Mouse (Mus musculus): ENCODE data around the gene Crybb2. TPM values are rescaled to one million over a fixed set of nuclear protein-coding genes. Genes with fewer than 3 reads are reported as not detected.

Crybb2 gene
- polyA plus RNA-seq, 1 experiment from 2014 or later = not detected

- Histone ChIP-seq H3K27ac (replicated peaks in 1 of 2; ENCODE audit: control insufficient read depth in 1 of 2, insufficient read depth in 1 of 2, low read depth in 2 of 2, low read length in 2 of 2) (peak overlapping the region in 1 of 2 experiments; percentile 55; a peak in 2 of 4 replicates), H3K4me2 (ENCODE audit: low read length) (peak overlapping the region; percentile 78), H3K27me3 (ENCODE audit: control insufficient read depth, insufficient read depth, low read length) (no peaks in the 10 kb centered on the region), H3K9ac (ENCODE audit: low read length) (peak overlapping the region; percentile 80), H3K36me3 (ENCODE audit: control insufficient read depth, insufficient read depth, low read length) (no peaks in the 10 kb centered on the region), H3K9me3 (ENCODE audit: control insufficient read depth, low read length) (no peaks in the 10 kb centered on the region), H3K4me1 (ENCODE audit: control insufficient read depth in 2 of 2, insufficient read depth in 2 of 2, low read length in 2 of 2) (peaks cover 19 to 38% of the 10 kb centered on the region in 2 experiments), H3K4me3 (ENCODE audit: control insufficient read depth in 1 of 2, insufficient read depth in 1 of 2, low read depth in 1 of 2, low read length in 2 of 2) (peak overlapping the region; percentile 60 to 82)
- WGBS = under 1% methylated on average over 14 of the region's 14 CpGs
- ATAC-seq (ENCODE audit: insufficient number of reproducible peaks, insufficient read depth, low FRiP score, low read depth) = peak; percentile 52
Measured at GRCm38 (mm10) chr5:113014808-113015235, 55.1 kb downstream of the Crybb2 start.

DNA sequence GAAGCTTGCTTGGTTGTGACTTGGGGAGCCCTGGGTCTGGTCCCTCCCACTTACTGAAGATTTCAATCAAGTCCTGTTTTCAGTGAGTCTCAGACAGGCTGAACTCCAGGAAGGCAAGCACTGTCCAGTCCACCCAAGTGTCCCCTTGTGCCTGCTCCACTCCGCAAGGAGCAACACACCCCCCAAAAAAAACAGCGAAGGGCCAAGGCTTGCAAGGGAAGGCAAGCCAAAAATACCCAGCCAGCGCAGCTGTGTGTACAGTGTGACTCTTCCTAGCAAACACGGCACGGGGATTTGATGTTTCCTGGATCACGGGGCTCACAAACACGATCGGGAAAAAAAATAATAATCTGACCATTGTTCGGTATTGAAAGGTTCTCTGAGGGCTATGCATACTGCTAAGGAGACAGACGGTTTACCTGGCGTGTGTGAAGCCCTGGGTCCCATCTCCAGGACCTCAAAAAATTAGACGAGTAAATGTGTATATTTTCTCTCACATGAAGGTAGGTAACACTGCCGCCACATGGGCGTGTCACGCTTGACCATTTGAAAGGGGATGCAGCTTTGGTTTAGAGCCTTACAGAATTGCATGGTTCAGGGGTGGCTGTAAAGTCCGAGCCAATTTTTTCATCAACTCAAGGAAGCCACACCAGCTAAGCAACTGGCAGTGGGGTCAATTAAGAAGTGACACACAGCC, 55.7 kb downstream of the Crybb2 start:
- no peaks in the 10 kb centered on the region for H3K36me3 ChIP-seq (ENCODE audit: control insufficient read depth, insufficient read depth, low read length)
- peak overlapping the region; percentile 60 to 82 for H3K4me3 ChIP-seq (ENCODE audit: control insufficient read depth in 1 of 2, insufficient read depth in 1 of 2, low read depth in 1 of 2, low read length in 2 of 2)
- H3K9ac ChIP-seq (ENCODE audit: low read length) = peak overlapping the region; percentile 80
- H3K4me2 ChIP-seq (ENCODE audit: low read length) = peak overlapping the region; percentile 78
- H3K4me1 ChIP-seq (ENCODE audit: control insufficient read depth in 2 of 2, insufficient read depth in 2 of 2, low read length in 2 of 2) = peaks cover 25 to 44% of the 10 kb centered on the region in 2 experiments
- H3K9me3 ChIP-seq (ENCODE audit: control insufficient read depth, low read length) = no peaks in the 10 kb centered on the region
- WGBS = 42% methylated on average over 16 of the region's 16 CpGs
- no peaks in the 10 kb centered on the region for H3K27me3 ChIP-seq (ENCODE audit: control insufficient read depth, insufficient read depth, low read length)
- peak overlapping the region in 1 of 2 experiments; percentile 55; a peak in 2 of 4 replicates for H3K27ac ChIP-seq (replicated peaks in 1 of 2; ENCODE audit: control insufficient read depth in 1 of 2, insufficient read depth in 1 of 2, low read depth in 2 of 2, low read length in 2 of 2)
- no peak for ATAC-seq (ENCODE audit: insufficient number of reproducible peaks, insufficient read depth, low FRiP score, low read depth)

DNA sequence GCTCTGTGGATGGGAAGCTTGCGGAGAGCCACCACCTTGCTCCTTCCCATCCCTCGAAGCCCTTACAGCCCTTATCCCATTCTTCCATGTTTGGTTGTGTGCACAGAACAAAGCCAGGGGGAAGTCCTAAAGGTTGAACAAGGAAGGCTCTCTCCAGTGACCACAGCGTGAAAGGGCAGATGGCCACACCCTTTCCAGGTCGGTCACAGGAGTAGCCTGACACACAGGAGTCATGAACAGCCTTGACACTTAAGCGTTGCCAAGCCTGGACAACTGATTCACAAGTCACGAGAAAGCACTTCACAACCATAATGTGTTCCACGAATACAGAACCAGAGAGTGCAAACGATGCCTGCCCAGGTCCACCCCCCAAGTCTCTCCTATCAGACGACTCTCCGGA, 58.0 kb downstream of the Crybb2 start:
- H3K27ac ChIP-seq (replicated peaks in 1 of 2; ENCODE audit: control insufficient read depth in 1 of 2, insufficient read depth in 1 of 2, low read depth in 2 of 2, low read length in 2 of 2) = no peak overlapping the region
- H3K36me3 ChIP-seq (ENCODE audit: control insufficient read depth, insufficient read depth, low read length) = no peaks in the 10 kb centered on the region
- peaks cover 36 to 50% of the 10 kb centered on the region in 2 experiments for H3K4me1 ChIP-seq (ENCODE audit: control insufficient read depth in 2 of 2, insufficient read depth in 2 of 2, low read length in 2 of 2)
- no peak overlapping the region for H3K9ac ChIP-seq (ENCODE audit: low read length)
- ATAC-seq (ENCODE audit: insufficient number of reproducible peaks, insufficient read depth, low FRiP score, low read depth) = no peak
- H3K4me2 ChIP-seq (ENCODE audit: low read length) = no peak overlapping the region
- 83% methylated on average over 10 of the region's 10 CpGs for WGBS
- H3K9me3 ChIP-seq (ENCODE audit: control insufficient read depth, low read length) = no peaks in the 10 kb centered on the region
- no peaks in the 10 kb centered on the region for H3K27me3 ChIP-seq (ENCODE audit: control insufficient read depth, insufficient read depth, low read length)
- no peak overlapping the region for H3K4me3 ChIP-seq (ENCODE audit: control insufficient read depth in 1 of 2, insufficient read depth in 1 of 2, low read depth in 1 of 2, low read length in 2 of 2)

DNA sequence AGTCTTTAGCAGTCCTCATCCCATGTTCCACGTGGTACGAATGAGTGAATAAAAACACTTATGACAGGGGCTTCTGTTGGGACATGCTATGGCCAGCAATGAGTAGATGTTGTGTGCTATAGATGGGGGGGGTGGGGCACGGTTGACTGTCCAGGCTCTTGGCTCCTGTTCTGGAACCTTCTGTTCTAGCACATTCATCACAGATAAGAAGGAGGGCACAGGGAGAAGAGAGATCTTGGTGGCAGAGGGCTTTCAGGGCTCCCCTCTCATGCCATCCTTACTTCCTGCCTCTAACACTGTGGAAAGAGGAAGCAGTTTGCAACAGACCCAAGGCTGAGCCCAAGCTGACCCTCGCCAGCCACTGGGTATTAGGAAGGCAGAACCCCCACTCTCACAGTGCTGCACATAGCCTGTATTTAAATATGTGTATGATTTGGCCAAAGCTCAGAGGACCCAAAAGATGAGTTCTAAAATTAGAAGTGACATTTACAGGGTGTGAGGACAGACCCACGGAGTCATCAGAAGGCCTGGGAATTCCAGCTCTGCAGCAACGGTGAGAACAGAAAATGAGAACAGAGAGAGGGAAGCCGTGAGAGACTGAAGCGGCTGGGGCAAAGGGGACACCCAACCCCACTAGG, 60.6 kb downstream of the Crybb2 start:
- Histone ChIP-seq H3K4me1 (ENCODE audit: control insufficient read depth in 2 of 2, insufficient read depth in 2 of 2, low read length in 2 of 2) (peaks cover 42 to 52% of the 10 kb centered on the region in 2 experiments), H3K4me2 (ENCODE audit: low read length) (peak overlapping the region; percentile 49)

GRCm38 (mm10) chr5:113008496-113008895, 61.4 kb downstream of the Crybb2 start:
- Histone ChIP-seq H3K9me3 (ENCODE audit: control insufficient read depth, low read length) (no peaks in the 10 kb centered on the region), H3K4me3 (ENCODE audit: control insufficient read depth in 1 of 2, insufficient read depth in 1 of 2, low read depth in 1 of 2, low read length in 2 of 2) (no peak overlapping the region), H3K9ac (ENCODE audit: low read length) (no peak overlapping the region), H3K4me1 (ENCODE audit: control insufficient read depth in 2 of 2, insufficient read depth in 2 of 2, low read length in 2 of 2) (peaks cover 36 to 44% of the 10 kb centered on the region in 2 experiments), H3K27me3 (ENCODE audit: control insufficient read depth, insufficient read depth, low read length) (no peaks in the 10 kb centered on the region), H3K4me2 (ENCODE audit: low read length) (no peak overlapping the region), H3K36me3 (ENCODE audit: control insufficient read depth, insufficient read depth, low read length) (no peaks in the 10 kb centered on the region), H3K27ac (replicated peaks in 1 of 2; ENCODE audit: control insufficient read depth in 1 of 2, insufficient read depth in 1 of 2, low read depth in 2 of 2, low read length in 2 of 2) (no peak overlapping the region)
- 88% methylated on average over 2 of the region's 2 CpGs for WGBS
- ATAC-seq (ENCODE audit: insufficient number of reproducible peaks, insufficient read depth, low FRiP score, low read depth) = no peak

More for the DNA sequence above, 60.6 kb downstream of the Crybb2 start:
- Histone ChIP-seq H3K27ac (replicated peaks in 1 of 2; ENCODE audit: control insufficient read depth in 1 of 2, insufficient read depth in 1 of 2, low read depth in 2 of 2, low read length in 2 of 2) (peak overlapping the region; percentile 78 to 80), H3K9me3 (ENCODE audit: control insufficient read depth, low read length) (no peaks in the 10 kb centered on the region), H3K36me3 (ENCODE audit: control insufficient read depth, insufficient read depth, low read length) (no peaks in the 10 kb centered on the region), H3K4me3 (ENCODE audit: control insufficient read depth in 1 of 2, insufficient read depth in 1 of 2, low read depth in 1 of 2, low read length in 2 of 2) (no peak overlapping the region), H3K27me3 (ENCODE audit: control insufficient read depth, insufficient read depth, low read length) (no peaks in the 10 kb centered on the region), H3K9ac (ENCODE audit: low read length) (peak overlapping the region; percentile 30; the same call in 1 of the 2 replicates)
- WGBS = 48% methylated on average over 8 of the region's 8 CpGs
- no peak for ATAC-seq (ENCODE audit: insufficient number of reproducible peaks, insufficient read depth, low FRiP score, low read depth)

Other genes starting within 250 kb of the Crybb2 start
- 31.9 and 33.6 TPM in 2 replicates for gene Myo18b, start 173.8 kb downstream of the Crybb2 start, polyA plus RNA-seq (2014; fragmentation: Nextera tagmentation; extraction: Ambion mirVana)
- 13.3 and 17.7 TPM in 2 replicates for gene Grk3, start 54.3 kb downstream of the Crybb2 start, polyA plus RNA-seq (2014; fragmentation: Nextera tagmentation; extraction: Ambion mirVana)
- 0.91 and 1.1 TPM in 2 replicates for gene Crybb3, start 11.5 kb upstream of the Crybb2 start, polyA plus RNA-seq (2014; fragmentation: Nextera tagmentation; extraction: Ambion mirVana)
- 10.3 TPM in 2 replicates for gene 2900026A02Rik, start 151.1 kb upstream of the Crybb2 start, polyA plus RNA-seq (2014; fragmentation: Nextera tagmentation; extraction: Ambion mirVana)
- not detected in 2 replicates for gene Tmem211, start 156.8 kb upstream of the Crybb2 start, polyA plus RNA-seq (2014; fragmentation: Nextera tagmentation; extraction: Ambion mirVana)
- gene Sgsm1, start 240.7 kb upstream of the Crybb2 start, polyA plus RNA-seq (2014; fragmentation: Nextera tagmentation; extraction: Ambion mirVana) = 0.57 and 1.0 TPM in 2 replicates